Mouse (Mus musculus): ENCODE measurements around the gene Golga2. TPM values are rescaled to one million over a fixed set of nuclear protein-coding genes. Genes with fewer than 3 reads are reported as not detected.

The Golga2 gene
- total RNA-seq, 2 experiments from 2014 or later: 74.5 to 78.2 TPM

Small RNA genes within 50 kb of the gene (microRNA-seq; reads per million reads assigned to microRNA genes)
- gene Gm23363 (ENCODE audit: borderline number of aligned reads in 2 of 2) (0 reads per million in 2 experiments), gene Mir199b (ENCODE audit: borderline number of aligned reads in 2 of 2) (5.4 to 47.7 reads per million in 2 experiments)

Other genes with a start within 250 kb of the Golga2 start
- 10 to 100 TPM; 14.3 to 15.8 TPM for gene Fam78a, start 202.5 kb upstream of the Golga2 start, total RNA-seq (2021)
- 10 to 100 TPM; 24.7 to 32.1 TPM for gene Plpp7, start 191.9 kb upstream of the Golga2 start, total RNA-seq (2021)
- 10 to 100 TPM; 75.5 to 80.0 TPM for gene Prrc2b, start 136.3 kb upstream of the Golga2 start, total RNA-seq (2021)
- gene Pomt1, start 50.8 kb upstream of the Golga2 start, total RNA-seq (2021): 10 to 100 TPM; 13.7 to 14.3 TPM
- gene Uck1, start 27.2 kb upstream of the Golga2 start, total RNA-seq (2021): 10 to 100 TPM; 22.9 to 24.1 TPM
- gene Swi5, start 691 bp downstream of the Golga2 start, total RNA-seq (2021): 100 to 1,000 TPM; 188 to 208 TPM
- gene Ciz1, start 64.9 kb downstream of the Golga2 start, total RNA-seq (2021): 10 to 100 TPM; 25.0 to 33.3 TPM
- gene Dnm1, start 66.0 kb downstream of the Golga2 start, total RNA-seq (2021): 1 to 10 TPM; 4.0 TPM
- gene 1110008P14Rik, start 94.6 kb downstream of the Golga2 start, total RNA-seq (2021): 10 to 100 TPM; 43.9 to 44.3 TPM
- gene Lcn2, start 100.9 kb downstream of the Golga2 start, total RNA-seq (2021): 1 to 10 TPM; 3.1 to 7.0 TPM
- gene Ptges2, start 108.5 kb downstream of the Golga2 start, total RNA-seq (2021): 10 to 100 TPM; 69.9 to 70.6 TPM
- 1 to 10 TPM; 3.1 to 3.8 TPM for gene Naif1, start 163.1 kb downstream of the Golga2 start, total RNA-seq (2021)
- 10 to 100 TPM in 1 of 2 experiments, 1 to 10 TPM in 1; 4.8 to 12.4 TPM for gene Slc25a25, start 164.1 kb downstream of the Golga2 start, total RNA-seq (2021)
- 10 to 100 TPM in 1 of 2 experiments, 1 to 10 TPM in 1; 8.9 to 10.6 TPM for gene Fam102a, start 247.9 kb downstream of the Golga2 start, total RNA-seq (2021)

Measured in heart, postnatal 36 days (tissue).